Mouse (Mus musculus): ENCODE results near the gene Inf2. TPM values are rescaled to one million over a fixed set of nuclear protein-coding genes. Genes with fewer than 3 reads are reported as not detected.

Gene Inf2
- polyA plus RNA-seq, 1 experiment, result 2.9 TPM

GRCm38 (mm10) chr12:112661851-112662250, 73.3 kb downstream of the Inf2 start:
- Histone ChIP-seq H3K27ac (ENCODE audit: control insufficient read depth, insufficient read depth, low read depth, low read length) (no peak overlapping the region), H3K36me3 (ENCODE audit: control insufficient read depth, insufficient read depth, low read length) (no peaks in the 10 kb centered on the region), H3K4me3 (ENCODE audit: control insufficient read depth, low read depth, low read length) (no peak overlapping the region), H3K27me3 (ENCODE audit: control insufficient read depth, insufficient read depth, low read length) (no peaks in the 10 kb centered on the region), H3K4me1 (ENCODE audit: control insufficient read depth, insufficient read depth, low read length) (no peaks in the 10 kb centered on the region)
- no peak for TF ChIP-seq POLR2A (IDR thresholded peaks at IDR 0.05; ENCODE audit: control insufficient read depth, low read depth, low read length)
- no peak for TF ChIP-seq CTCF (IDR thresholded peaks at IDR 0.05; ENCODE audit: control insufficient read depth, insufficient read depth, insufficient replicate concordance, low read depth, low read length)

- H3K4me1 ChIP-seq (ENCODE audit: control insufficient read depth, insufficient read depth, low read length), result no peaks in the 10 kb centered on the region
- TF ChIP-seq CTCF (IDR thresholded peaks at IDR 0.05; ENCODE audit: control insufficient read depth, insufficient read depth, insufficient replicate concordance, low read depth, low read length) (no peak), POLR2A (IDR thresholded peaks at IDR 0.05; ENCODE audit: control insufficient read depth, low read depth, low read length) (no peak)
- H3K4me3 ChIP-seq (ENCODE audit: control insufficient read depth, low read depth, low read length), result no peak overlapping the region
- no peaks in the 10 kb centered on the region for H3K36me3 ChIP-seq (ENCODE audit: control insufficient read depth, insufficient read depth, low read length)
- no peaks in the 10 kb centered on the region for H3K27me3 ChIP-seq (ENCODE audit: control insufficient read depth, insufficient read depth, low read length)
- no peak overlapping the region for H3K27ac ChIP-seq (ENCODE audit: control insufficient read depth, insufficient read depth, low read depth, low read length)
Observed at GRCm38 (mm10) chr12:112663303-112663702, 74.7 kb downstream of the Inf2 start.

GRCm38 (mm10) chr12:112663716-112664115, 75.1 kb downstream of the Inf2 start:
- Histone ChIP-seq H3K4me3 (ENCODE audit: control insufficient read depth, low read depth, low read length) (no peak overlapping the region), H3K36me3 (ENCODE audit: control insufficient read depth, insufficient read depth, low read length) (no peaks in the 10 kb centered on the region), H3K27ac (ENCODE audit: control insufficient read depth, insufficient read depth, low read depth, low read length) (no peak overlapping the region), H3K4me1 (ENCODE audit: control insufficient read depth, insufficient read depth, low read length) (no peaks in the 10 kb centered on the region), H3K27me3 (ENCODE audit: control insufficient read depth, insufficient read depth, low read length) (no peaks in the 10 kb centered on the region)
- TF ChIP-seq CTCF (IDR thresholded peaks at IDR 0.05; ENCODE audit: control insufficient read depth, insufficient read depth, insufficient replicate concordance, low read depth, low read length), result no peak
- TF ChIP-seq POLR2A (IDR thresholded peaks at IDR 0.05; ENCODE audit: control insufficient read depth, low read depth, low read length), result no peak

- TF ChIP-seq POLR2A (IDR thresholded peaks at IDR 0.05; ENCODE audit: control insufficient read depth, low read depth, low read length), result no peak
- TF ChIP-seq CTCF (IDR thresholded peaks at IDR 0.05; ENCODE audit: control insufficient read depth, insufficient read depth, insufficient replicate concordance, low read depth, low read length), result no peak
- Histone ChIP-seq H3K4me1 (ENCODE audit: control insufficient read depth, insufficient read depth, low read length) (no peaks in the 10 kb centered on the region), H3K27me3 (ENCODE audit: control insufficient read depth, insufficient read depth, low read length) (no peaks in the 10 kb centered on the region), H3K36me3 (ENCODE audit: control insufficient read depth, insufficient read depth, low read length) (no peaks in the 10 kb centered on the region), H3K4me3 (ENCODE audit: control insufficient read depth, low read depth, low read length) (no peak overlapping the region), H3K27ac (ENCODE audit: control insufficient read depth, insufficient read depth, low read depth, low read length) (no peak overlapping the region)
Observed at GRCm38 (mm10) chr12:112664124-112664523, 75.5 kb downstream of the Inf2 start.

- Histone ChIP-seq H3K4me3 (ENCODE audit: control insufficient read depth, low read depth, low read length) (no peak overlapping the region), H3K27me3 (ENCODE audit: control insufficient read depth, insufficient read depth, low read length) (no peaks in the 10 kb centered on the region), H3K36me3 (ENCODE audit: control insufficient read depth, insufficient read depth, low read length) (no peaks in the 10 kb centered on the region), H3K27ac (ENCODE audit: control insufficient read depth, insufficient read depth, low read depth, low read length) (no peak overlapping the region), H3K4me1 (ENCODE audit: control insufficient read depth, insufficient read depth, low read length) (no peaks in the 10 kb centered on the region)
- TF ChIP-seq CTCF (IDR thresholded peaks at IDR 0.05; ENCODE audit: control insufficient read depth, insufficient read depth, insufficient replicate concordance, low read depth, low read length), result no peak
- no peak for TF ChIP-seq POLR2A (IDR thresholded peaks at IDR 0.05; ENCODE audit: control insufficient read depth, low read depth, low read length)
Observed at GRCm38 (mm10) chr12:112664656-112665055, 76.1 kb downstream of the Inf2 start.

Other genes with a start within 250 kb of the Inf2 start
- gene A530016L24Rik, start 99.3 kb upstream of the Inf2 start, polyA plus RNA-seq (2012; rRNA removed), result 0.35 and 0.42 TPM in 2 replicates
- 2.1 and 2.5 TPM in 2 replicates for gene Tmem179, start 72.0 kb upstream of the Inf2 start, polyA plus RNA-seq (2012; rRNA removed)
- 7.9 and 8.9 TPM in 2 replicates for gene Adssl1, start 31.3 kb downstream of the Inf2 start, polyA plus RNA-seq (2012; rRNA removed)
- 36.0 and 41.7 TPM in 2 replicates for gene Siva1, start 55.9 kb downstream of the Inf2 start, polyA plus RNA-seq (2012; rRNA removed)
- 28.3 and 29.1 TPM in 2 replicates for gene Akt1, start 86.1 kb downstream of the Inf2 start, polyA plus RNA-seq (2012; rRNA removed)
- 49.9 and 55.5 TPM in 2 replicates for gene Zbtb42, start 90.0 kb downstream of the Inf2 start, polyA plus RNA-seq (2012; rRNA removed)
- gene Cep170b, start 131.7 kb downstream of the Inf2 start, polyA plus RNA-seq (2012; rRNA removed), result 27.4 and 28.8 TPM in 2 replicates
- 4.0 TPM in 2 replicates for gene Pld4, start 171.9 kb downstream of the Inf2 start, polyA plus RNA-seq (2012; rRNA removed)
- gene Ahnak2, start 213.9 kb downstream of the Inf2 start, polyA plus RNA-seq (2012; rRNA removed), result 1.2 TPM in 2 replicates
- gene Clba1, start 220.2 kb downstream of the Inf2 start, polyA plus RNA-seq (2012; rRNA removed), result 77.8 and 87.0 TPM in 2 replicates
- gene Cdca4, start 240.6 kb downstream of the Inf2 start, polyA plus RNA-seq (2012; rRNA removed), result 23.7 and 23.9 TPM in 2 replicates